Mouse (Mus musculus) brain, embryonic 14.5 days (tissue): ENCODE data around the gene Ncoa5. TPM values are rescaled to one million over a fixed set of nuclear protein-coding genes. Genes with fewer than 3 reads are reported as not detected.

Experiments used
- DNase-seq: peaks from one replicate; pipeline ENCODE4 v3.0.0-alpha.2; 2011; ENCODE audit warnings: low read depth
- CTCF ChIP-seq: fragments of 200-500 bp; IDR thresholded peaks from 2 replicates; pipeline ENCODE4 v1.5.1; 2012; ENCODE audit warnings: inconsistent platforms, mild to moderate bottlenecking, moderate library complexity, borderline replicate concordance; ENCODE audit not compliant: insufficient read depth, insufficient read length; ENCODE audit errors: extremely low read depth
- POLR2A ChIP-seq: fragments of 200-500 bp; IDR thresholded peaks from 2 replicates; pipeline ENCODE4 v1.6.1; 2012; ENCODE audit warnings: mild to moderate bottlenecking, inconsistent platforms, borderline replicate concordance; ENCODE audit not compliant: poor library complexity, insufficient read depth, insufficient read length, severe bottlenecking; ENCODE audit errors: extremely low read depth
- polyA plus RNA-seq: library from polyadenylated mRNA; depleted of rRNA; stranded (reverse); fragments of >200 nt; gene quantifications from 2 replicates; pipeline ENCODE4 v1.2.3, GENCODE M21; 2012; rRNA removed

The Ncoa5 gene
- polyA plus RNA-seq, 1 experiment, result 128 TPM

- no peak for DNase-seq
- TF ChIP-seq CTCF (no peak), POLR2A (no peak)
Observed at GRCm38 (mm10) chr2:164962183-164962580, 72.5 kb downstream of the Ncoa5 start.

GRCm38 (mm10) chr2:164961506-164962182 is 73.0 kb downstream of the Ncoa5 start:
- TF ChIP-seq CTCF (peak; percentile 82), POLR2A (no peak)
- peak; percentile 78 for DNase-seq

GRCm38 (mm10) chr2:164960716-164961441 is 73.8 kb downstream of the Ncoa5 start, which contains the start of gene Slc12a5:
Slc12a5 (plus strand) TSS chr2:164960802.
- peak; percentile 84 for DNase-seq
- no peak for TF ChIP-seq CTCF
- no peak; the same call in 1 of the 2 replicates for TF ChIP-seq POLR2A

- DNase-seq, result no peak
- TF ChIP-seq POLR2A (no peak), CTCF (peak; percentile 32; the same call in 1 of the 2 replicates)
Observed at GRCm38 (mm10) chr2:164957548-164958315, 76.9 kb downstream of the Ncoa5 start.

GRCm38 (mm10) chr2:164956195-164956594 is 78.5 kb downstream of the Ncoa5 start:
- no peak for DNase-seq
- TF ChIP-seq POLR2A, result no peak
- no peak for TF ChIP-seq CTCF

- TF ChIP-seq CTCF (no peak), POLR2A (no peak)
- DNase-seq, result no peak
Observed at GRCm38 (mm10) chr2:164955725-164956124, 78.9 kb downstream of the Ncoa5 start.

GRCm38 (mm10) chr2:164953224-164953623 is 81.4 kb downstream of the Ncoa5 start:
- no peak for TF ChIP-seq POLR2A
- TF ChIP-seq CTCF, result peak; percentile 98

GRCm38 (mm10) chr2:164952448-164952847 is 82.2 kb downstream of the Ncoa5 start:
- TF ChIP-seq CTCF, result no peak
- no peak for TF ChIP-seq POLR2A
- no peak for DNase-seq

More at GRCm38 (mm10) chr2:164953224-164953623, 81.4 kb downstream of the Ncoa5 start:
- peak; percentile 91 for DNase-seq

- TF ChIP-seq POLR2A (no peak), CTCF (peak; percentile 39; the same call in 1 of the 2 replicates)
- DNase-seq, result no peak
Observed at GRCm38 (mm10) chr2:164951745-164952144, 82.9 kb downstream of the Ncoa5 start.

GRCm38 (mm10) chr2:164950501-164950900 is 84.2 kb downstream of the Ncoa5 start:
- DNase-seq, result no peak

More at GRCm38 (mm10) chr2:164950501-164950900, 84.2 kb downstream of the Ncoa5 start:
- TF ChIP-seq POLR2A (no peak), CTCF (peak; percentile 58; the same call in 1 of the 2 replicates)

Other genes starting within 250 kb of the Ncoa5 start
- gene Snx21, start 249.0 kb downstream of the Ncoa5 start, polyA plus RNA-seq, result 25.9 and 27.0 TPM in 2 replicates
- 29.7 and 41.1 TPM in 2 replicates for gene Acot8, start 230.0 kb downstream of the Ncoa5 start, polyA plus RNA-seq
- 8.5 and 10.1 TPM in 2 replicates for gene Zswim3, start 229.8 kb downstream of the Ncoa5 start, polyA plus RNA-seq
- gene Zswim1, start 212.2 kb downstream of the Ncoa5 start, polyA plus RNA-seq, result 12.1 and 17.6 TPM in 2 replicates
- not detected in 2 replicates for gene Spata25, start 206.3 kb downstream of the Ncoa5 start, polyA plus RNA-seq
- 125 and 165 TPM in 2 replicates for gene Ctsa, start 202.0 kb downstream of the Ncoa5 start, polyA plus RNA-seq
- gene Neurl2, start 201.4 kb downstream of the Ncoa5 start, polyA plus RNA-seq, result 5.1 and 7.0 TPM in 2 replicates
- 62.2 and 109 TPM in 2 replicates for gene Pltp, start 177.2 kb downstream of the Ncoa5 start, polyA plus RNA-seq
- 55.5 and 60.1 TPM in 2 replicates for gene Pcif1, start 155.6 kb downstream of the Ncoa5 start, polyA plus RNA-seq
- gene Zfp335, start 123.1 kb downstream of the Ncoa5 start, polyA plus RNA-seq, result 43.2 and 47.0 TPM in 2 replicates
- gene Mmp9, start 94.1 kb downstream of the Ncoa5 start, polyA plus RNA-seq, result 19.5 and 32.8 TPM in 2 replicates
- gene Slc12a5, start 74.1 kb downstream of the Ncoa5 start, polyA plus RNA-seq, result 80.5 and 110 TPM in 2 replicates
- 8.4 and 8.7 TPM in 2 replicates for gene Cd40, start 20.8 kb upstream of the Ncoa5 start, polyA plus RNA-seq
- not detected in 2 replicates for gene 1700025C18Rik, start 55.9 kb upstream of the Ncoa5 start, polyA plus RNA-seq
- 14.7 and 25.7 TPM in 2 replicates for gene Cdh22, start 200.0 kb upstream of the Ncoa5 start, polyA plus RNA-seq